Mouse (Mus musculus): ENCODE data around the gene Mip.
"Not testable (repeated sequence)": the region's sequence is repeated elsewhere in the genome, so short reads cannot be mapped to it uniquely, and the experiment has no call there.

The Mip gene

DNA sequence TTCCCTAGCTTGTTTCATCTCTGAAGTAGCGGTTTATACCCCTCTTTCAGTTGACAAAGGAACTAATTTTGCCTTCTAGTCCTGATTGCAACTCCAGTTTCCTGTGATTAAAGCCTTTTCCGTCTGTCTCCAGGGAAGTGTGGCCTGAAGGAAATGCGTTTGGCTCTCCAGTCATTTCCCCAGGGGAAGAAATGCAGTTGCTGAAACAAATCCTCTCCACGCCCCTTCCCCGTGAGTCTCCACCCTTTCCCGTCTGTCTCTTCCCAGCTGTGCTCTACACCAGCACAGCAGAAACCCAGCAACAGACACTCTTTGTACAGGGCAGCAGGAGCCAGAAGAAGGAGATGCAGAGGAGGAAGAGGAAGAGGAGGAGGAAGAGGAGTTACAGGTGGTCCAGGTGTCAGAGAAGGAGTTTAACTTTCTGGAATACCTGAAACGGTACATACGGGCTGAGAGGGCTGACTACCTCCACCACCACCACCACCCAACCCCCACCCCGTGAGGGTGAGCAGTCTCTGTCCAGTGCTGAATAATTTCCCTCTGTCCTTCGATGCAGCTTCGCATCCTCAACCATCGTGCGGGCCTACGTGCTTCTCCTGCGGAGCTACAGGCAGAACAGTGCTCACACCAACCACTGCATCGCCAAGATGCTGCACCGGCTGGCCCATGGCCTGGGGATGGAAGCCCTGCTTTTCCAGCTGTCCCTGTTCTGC lies 21.5 kb downstream of the Mip start:
- peak; percentile 32 for DNase-seq (ENCODE audit: low spot score)

DNA sequence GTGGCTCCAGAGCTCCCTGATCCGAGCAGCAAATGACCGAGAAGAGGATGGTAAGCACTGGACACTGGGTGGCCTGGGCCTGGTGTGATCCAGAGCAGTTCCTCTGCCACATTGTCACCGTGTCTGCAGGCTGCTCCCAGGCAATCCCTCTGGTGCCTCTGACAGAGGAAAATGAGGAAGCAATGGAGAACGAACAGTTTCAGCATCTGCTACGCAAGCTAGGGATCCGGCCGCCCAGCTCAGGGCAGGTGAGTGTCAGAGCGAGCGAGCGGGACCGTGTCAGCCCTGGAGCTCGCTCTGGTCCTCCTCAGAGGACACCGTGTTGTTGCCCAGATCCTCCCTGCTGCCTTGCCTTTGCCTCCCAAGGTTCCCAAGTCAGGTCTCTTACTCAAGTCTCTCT lies 24.9 kb downstream of the Mip start:
- DNase-seq (ENCODE audit: low spot score), result no peak

- DNase-seq (ENCODE audit: low spot score), result peak; percentile 77
Observed at GRCm38 (mm10) chr10:128253677-128254255, 28.1 kb downstream of the Mip start, which contains the start of gene Apon. Gene Apon, plus strand, starts transcription at chr10:128254096.

- no peak for DNase-seq (ENCODE audit: low spot score)
Observed at GRCm38 (mm10) chr10:128255925-128256324, 30.3 kb downstream of the Mip start.

- no peak for DNase-seq (ENCODE audit: low spot score)
Observed at GRCm38 (mm10) chr10:128256328-128256727, 30.7 kb downstream of the Mip start.

DNA sequence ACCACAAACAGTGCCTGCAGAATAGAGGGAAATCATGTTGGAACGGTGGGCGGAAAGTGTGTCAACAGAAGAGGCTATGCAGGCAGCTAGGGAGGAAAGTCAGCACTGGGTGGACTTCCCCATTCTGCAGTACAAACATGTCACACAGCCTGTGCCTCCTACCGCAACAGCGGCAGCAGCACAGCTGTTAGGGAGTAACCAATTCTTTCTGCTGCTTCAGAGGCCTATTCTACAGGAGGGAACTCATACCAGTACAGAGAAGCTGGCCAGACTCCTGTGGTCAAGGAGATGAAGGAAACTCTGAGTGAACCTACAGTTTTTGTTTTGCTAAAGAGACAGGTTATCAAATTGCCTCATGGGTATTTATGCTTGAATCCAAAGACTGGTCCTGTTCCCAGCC lies 33.3 kb downstream of the Mip start:
- no peak for DNase-seq (ENCODE audit: low spot score)

DNA sequence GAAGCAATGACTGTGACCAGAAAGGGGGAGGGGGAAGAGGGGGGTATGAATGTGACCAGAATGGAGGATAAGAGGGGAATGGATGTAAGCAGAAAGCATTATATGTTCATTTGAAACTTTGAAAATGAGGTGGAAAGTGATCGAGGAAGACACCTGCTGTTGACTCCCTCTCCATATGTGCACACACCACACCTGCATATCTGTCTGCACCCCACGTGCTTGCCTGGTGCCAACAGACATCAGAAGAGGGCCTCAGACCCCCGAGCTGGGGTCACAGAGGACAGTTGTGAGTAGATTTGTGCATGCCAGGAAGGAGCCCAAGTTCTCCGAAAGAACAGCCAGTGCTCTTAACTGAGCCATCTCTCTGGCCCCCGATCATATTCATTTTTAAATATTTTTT lies 34.3 kb downstream of the Mip start:
- DNase-seq (ENCODE audit: low spot score), result no peak

DNA sequence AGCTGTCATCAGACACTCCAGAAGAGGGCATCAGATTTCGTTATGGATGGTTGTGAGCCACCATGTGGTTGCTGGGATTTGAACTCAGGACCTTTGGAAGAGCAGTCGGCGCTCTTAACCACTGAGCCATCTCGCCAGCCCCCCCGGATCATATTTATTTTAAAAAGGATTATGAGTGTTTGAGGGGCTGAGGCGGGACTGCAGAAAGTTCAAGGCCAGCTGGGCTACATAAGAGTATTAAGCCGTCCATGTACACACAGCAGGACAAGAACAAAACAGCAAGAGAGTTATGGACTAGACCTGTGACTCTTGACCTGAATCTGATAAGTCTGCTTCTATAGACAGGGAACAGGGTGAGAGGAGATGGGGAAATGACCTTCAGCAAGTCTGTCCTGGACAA lies 34.7 kb downstream of the Mip start:
- DNase-seq (ENCODE audit: low spot score), result not testable (repeated sequence)

DNA sequence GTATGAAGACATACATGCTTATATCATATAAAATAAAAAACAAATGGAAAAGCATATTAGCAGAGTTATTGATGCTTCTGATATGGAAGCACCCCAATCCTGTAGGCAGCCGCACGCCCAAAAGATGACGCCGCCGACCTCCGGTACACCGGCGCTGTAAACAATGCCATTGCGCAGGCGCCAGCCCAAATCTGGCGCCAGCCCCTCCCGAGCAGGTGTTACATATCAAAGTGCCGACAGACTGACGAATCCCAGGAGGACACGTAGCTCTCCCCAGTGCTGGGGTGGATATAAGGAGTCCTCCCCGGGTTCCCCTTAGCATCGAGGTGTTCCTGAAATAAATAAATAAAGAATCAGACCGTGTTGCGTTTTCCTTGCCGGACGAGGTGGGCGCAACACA lies 36.7 kb downstream of the Mip start:
- no peak for DNase-seq (ENCODE audit: low spot score)

GRCm38 (mm10) chr10:128263393-128264310 lies 38.0 kb downstream of the Mip start:
- no peak for DNase-seq (ENCODE audit: low spot score)

GRCm38 (mm10) chr10:128268371-128268770 lies 42.7 kb downstream of the Mip start, which contains the start of gene Apof:
Gene Apof, plus strand, starts transcription at chr10:128268671.
- DNase-seq (ENCODE audit: low spot score), result no peak

GRCm38 (mm10) chr10:128269206-128269910 lies 43.7 kb downstream of the Mip start:
- DNase-seq (ENCODE audit: low spot score), result no peak

- DNase-seq (ENCODE audit: low spot score), result peak; percentile 98
Observed at GRCm38 (mm10) chr10:128270287-128270841, 44.7 kb downstream of the Mip start, which contains the start of gene Stat2. Gene Stat2, plus strand, starts transcription at chr10:128270559.

DNA sequence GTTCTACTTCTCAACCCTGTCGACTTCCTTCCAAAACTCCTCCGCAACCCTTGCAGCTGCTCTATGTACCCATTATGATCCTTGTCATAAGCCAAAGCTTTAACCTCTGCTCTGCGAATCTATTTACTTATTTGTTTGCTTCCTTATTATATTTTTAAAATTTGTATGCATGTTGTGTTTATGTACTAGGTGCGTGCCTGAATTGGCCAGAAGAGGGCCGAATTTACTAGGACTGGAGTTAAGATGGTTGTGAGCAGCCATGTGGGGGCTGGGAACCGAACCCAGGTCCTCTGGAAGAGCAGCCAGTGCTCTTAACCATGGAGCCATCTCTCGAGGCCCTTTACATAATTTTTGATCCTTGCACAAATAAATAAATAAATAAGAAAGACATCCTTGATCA lies 45.2 kb downstream of the Mip start:
- no peak for DNase-seq (ENCODE audit: low spot score)

GRCm38 (mm10) chr10:128271883-128272282 lies 46.2 kb downstream of the Mip start:
- peak; percentile 41 for DNase-seq (ENCODE audit: low spot score)

DNA sequence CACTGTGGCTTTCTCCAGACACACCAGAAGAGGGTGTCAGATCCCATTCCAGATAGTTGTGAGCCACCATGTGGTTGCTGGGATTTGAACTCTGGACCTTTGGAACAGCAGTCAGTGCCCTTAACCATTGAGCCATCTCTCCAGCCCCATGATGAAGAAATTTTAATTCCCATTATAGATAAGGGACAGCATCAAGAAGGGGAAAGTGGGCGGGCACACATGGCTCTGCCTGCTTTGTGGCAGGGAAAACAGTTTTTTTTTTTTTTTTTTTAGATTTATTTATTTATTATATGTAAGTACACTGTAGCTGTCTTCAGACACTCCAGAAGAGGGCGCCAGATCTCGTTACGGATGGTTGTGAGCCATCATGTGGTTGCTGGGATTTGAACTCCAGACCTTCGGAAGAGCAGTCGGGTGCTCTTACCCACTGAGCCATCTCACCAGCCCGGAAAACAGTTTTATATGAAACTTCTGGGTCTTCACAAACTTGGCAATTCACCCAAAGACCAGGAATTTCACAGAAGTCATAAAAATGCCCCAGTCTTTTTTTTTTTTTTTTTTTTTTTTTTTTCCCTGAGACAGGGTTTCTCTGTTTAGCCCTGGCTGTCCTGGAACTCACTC lies 47.3 kb downstream of the Mip start:
- not testable (repeated sequence) for DNase-seq (ENCODE audit: low spot score)

- DNase-seq (ENCODE audit: low spot score), result not testable (repeated sequence)
Observed at GRCm38 (mm10) chr10:128275374-128275773, 49.7 kb downstream of the Mip start.

DNA sequence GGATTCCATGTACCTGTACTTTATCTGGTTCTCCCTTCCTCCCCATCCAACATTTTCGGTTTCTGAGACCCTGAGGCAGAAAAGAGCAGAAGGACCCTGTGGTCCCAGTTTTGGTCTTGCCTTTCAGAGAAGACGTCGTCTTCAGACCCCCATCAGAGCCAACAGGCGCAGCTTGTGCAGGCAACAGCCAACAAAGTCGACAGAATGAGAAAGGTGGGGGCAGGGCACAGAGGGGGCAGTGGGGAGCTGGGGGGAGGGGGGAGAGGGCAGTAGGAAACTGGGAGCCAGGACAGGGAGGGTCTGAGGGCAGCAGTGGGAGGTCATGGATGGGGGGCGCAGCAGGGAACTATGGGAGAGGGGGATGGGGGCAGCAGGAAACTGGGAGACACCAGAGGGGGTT lies 52.5 kb downstream of the Mip start:
- no peak for DNase-seq (ENCODE audit: low spot score)

GRCm38 (mm10) chr10:128280943-128281342 lies 55.3 kb downstream of the Mip start:
- no peak for DNase-seq (ENCODE audit: low spot score)

Measured in adipocyte (in vitro differentiated cells).